Comparison of ENCODE assay signal across 8 mouse cellular contexts in genomic region chr12:8472591-8473358, GRCm38 (mm10). TPM values are rescaled to one million over a fixed set of nuclear protein-coding genes. Genes with fewer than 3 reads are reported as not detected.
DNase-seq lines count a peak whose midpoint lies in the region; ATAC-seq and TF ChIP-seq lines count a peak whose summit lies in the region.
"Had no signal": no experiment of that assay in that cellular context is flagged by ENCODE, and none has a peak within 500 bp of the region (broad histone marks: within the 10 kb centered on the region; RNA-seq: fewer than 3 reads in every experiment).

No protein-coding gene starts in this region.

- H3K4me2 ChIP-seq in intestine, embryonic 14.5 days (ENCODE audit: low read length) = no peak overlapping the region
- no peak overlapping the region for H3K4me2 ChIP-seq in intestine, postnatal 0 days (replicated peaks; ENCODE audit: low read depth)
- no peak overlapping the region for H3K4me2 ChIP-seq in midbrain, embryonic 14.5 days (ENCODE audit: low read length)
- no peak overlapping the region for H3K4me2 ChIP-seq in embryonic facial prominence, embryonic 15.5 days (replicated peaks)

- H3K27me3 ChIP-seq in intestine, embryonic 14.5 days (replicated peaks; ENCODE audit: control insufficient read depth, insufficient read depth, low read length) = no peaks in the 10 kb centered on the region
- H3K27me3 ChIP-seq in intestine, postnatal 0 days (replicated peaks; ENCODE audit: control insufficient read depth, insufficient read depth, low read length) = no peaks in the 10 kb centered on the region
- H3K27me3 ChIP-seq in midbrain, embryonic 14.5 days (ENCODE audit: control insufficient read depth, insufficient read depth, low read length) = no peaks in the 10 kb centered on the region
- H3K27me3 ChIP-seq in midbrain, embryonic 10.5 days (ENCODE audit: low read depth, poor library complexity, severe bottlenecking) = no peaks in the 10 kb centered on the region
- H3K27me3 ChIP-seq in embryonic facial prominence, embryonic 15.5 days = no peaks in the 10 kb centered on the region

- no peak for TF ChIP-seq CTCF in intestine, postnatal 0 days (IDR thresholded peaks at IDR 0.05; ENCODE audit: low read depth)
- TF ChIP-seq CTCF in olfactory bulb, adult 2 months (IDR thresholded peaks at IDR 0.05; ENCODE audit: insufficient read depth, low read depth, low read length) = no peak

- peak; percentile 73 for DNase-seq in intestine, embryonic 14.5 days (ENCODE audit: low spot score)
- peak; percentile 60 for DNase-seq in midbrain, embryonic 14.5 days
- no peak for DNase-seq in midbrain, embryonic 10.5 days (ENCODE audit: low spot score)
- DNase-seq in ovary, postnatal 14 days (ENCODE audit: low spot score) = no peak
- DNase-seq: heart, adult 11 months had no signal

- no peak overlapping the region; the same call in 1 of the 2 replicates for H3K27ac ChIP-seq in intestine, embryonic 14.5 days (ENCODE audit: low read depth)
- H3K27ac ChIP-seq in intestine, postnatal 0 days (ENCODE audit: low read depth, low read length) = no peak overlapping the region
- H3K27ac ChIP-seq in midbrain, embryonic 14.5 days (replicated peaks; ENCODE audit: low read depth, low read length) = no peak overlapping the region
- no peak overlapping the region for H3K27ac ChIP-seq in midbrain, embryonic 10.5 days (replicated peaks)
- H3K27ac ChIP-seq in embryonic facial prominence, embryonic 15.5 days (replicated peaks) = peak overlapping the region; percentile 28; the same call in 1 of the 2 replicates
- H3K27ac ChIP-seq in olfactory bulb, adult 2 months (ENCODE audit: insufficient read depth, low read depth, low read length) = peak overlapping the region; percentile 5

- ATAC-seq in intestine, embryonic 14.5 days (replicated peaks; ENCODE audit: low FRiP score, low TSS enrichment, low read depth) = no peak
- ATAC-seq in intestine, postnatal 0 days = no peak; the same call in 1 of the 2 replicates
- no peak for ATAC-seq in midbrain, embryonic 14.5 days (ENCODE audit: low FRiP score, low TSS enrichment)
- ATAC-seq in embryonic facial prominence, embryonic 15.5 days (ENCODE audit: insufficient number of reproducible peaks, low FRiP score, low TSS enrichment, low read depth) = no peak

- H3K36me3 ChIP-seq in intestine, embryonic 14.5 days (ENCODE audit: control insufficient read depth, insufficient read depth, low read length) = no peaks in the 10 kb centered on the region
- no peaks in the 10 kb centered on the region for H3K36me3 ChIP-seq in intestine, postnatal 0 days (ENCODE audit: control insufficient read depth, insufficient read depth)
- no peaks in the 10 kb centered on the region for H3K36me3 ChIP-seq in midbrain, embryonic 14.5 days (ENCODE audit: control insufficient read depth, insufficient read depth, low read length)
- H3K36me3 ChIP-seq in midbrain, embryonic 10.5 days = no peaks in the 10 kb centered on the region
- H3K36me3 ChIP-seq in embryonic facial prominence, embryonic 15.5 days = no peaks in the 10 kb centered on the region

- no peak for TF ChIP-seq POLR2A in olfactory bulb, adult 2 months (IDR thresholded peaks at IDR 0.05; ENCODE audit: insufficient read depth, low read depth, low read length)

- no peak overlapping the region for H3K4me3 ChIP-seq in intestine, embryonic 14.5 days (ENCODE audit: low read depth, low read length)
- H3K4me3 ChIP-seq in intestine, postnatal 0 days (ENCODE audit: low read depth, low read length) = no peak overlapping the region
- no peak overlapping the region for H3K4me3 ChIP-seq in midbrain, embryonic 14.5 days (replicated peaks; ENCODE audit: low read depth, low read length)
- no peak overlapping the region for H3K4me3 ChIP-seq in midbrain, embryonic 10.5 days
- H3K4me3 ChIP-seq in embryonic facial prominence, embryonic 15.5 days (replicated peaks) = no peak overlapping the region
- no peak overlapping the region for H3K4me3 ChIP-seq in olfactory bulb, adult 2 months (ENCODE audit: insufficient read depth, low read depth, low read length)

- H3K4me1 ChIP-seq in intestine, embryonic 14.5 days (replicated peaks; ENCODE audit: control insufficient read depth, insufficient read depth, low read length) = peaks cover 50% of the 10 kb centered on the region
- 0 out of 2 replicates have a peak, but pooled peaks cover 4% of the 10 kb centered on the region for H3K4me1 ChIP-seq in intestine, postnatal 0 days (replicated peaks; ENCODE audit: control insufficient read depth, insufficient read depth, low read length)
- H3K4me1 ChIP-seq in midbrain, embryonic 14.5 days (ENCODE audit: control insufficient read depth, insufficient read depth, low read length) = 0 out of 2 replicates have a peak, but pooled peaks cover 8% of the 10 kb centered on the region
- H3K4me1 ChIP-seq in midbrain, embryonic 10.5 days = peaks cover 14% of the 10 kb centered on the region
- H3K4me1 ChIP-seq in embryonic facial prominence, embryonic 15.5 days = peaks cover 12% of the 10 kb centered on the region
- peaks cover 18% of the 10 kb centered on the region for H3K4me1 ChIP-seq in olfactory bulb, adult 2 months (ENCODE audit: control insufficient read depth, insufficient read depth, low read length)

- WGBS in intestine, embryonic 14.5 days = 49% methylated on average over 7 of the region's 7 CpGs
- WGBS in intestine, postnatal 0 days = 60% methylated on average over 7 of the region's 7 CpGs
- WGBS in midbrain, embryonic 14.5 days = 86% methylated on average over 7 of the region's 7 CpGs
- WGBS in midbrain, embryonic 10.5 days = 88% methylated on average over 7 of the region's 7 CpGs
- 62% methylated on average over 7 of the region's 7 CpGs for WGBS in embryonic facial prominence, embryonic 15.5 days
- WGBS in olfactory bulb, adult 2 months = 49% methylated on average over 7 of the region's 7 CpGs

- H3K9ac ChIP-seq in intestine, embryonic 14.5 days (ENCODE audit: low read length) = no peak overlapping the region
- no peak overlapping the region for H3K9ac ChIP-seq in intestine, postnatal 0 days (ENCODE audit: low read depth, low read length)
- no peak overlapping the region for H3K9ac ChIP-seq in midbrain, embryonic 14.5 days (replicated peaks; ENCODE audit: low read length)
- no peak overlapping the region for H3K9ac ChIP-seq in embryonic facial prominence, embryonic 15.5 days

- H3K9me3 ChIP-seq in intestine, embryonic 14.5 days (ENCODE audit: control insufficient read depth, low read length) = no peaks in the 10 kb centered on the region
- H3K9me3 ChIP-seq in intestine, postnatal 0 days (ENCODE audit: control insufficient read depth) = no peaks in the 10 kb centered on the region
- no peaks in the 10 kb centered on the region for H3K9me3 ChIP-seq in midbrain, embryonic 14.5 days (ENCODE audit: control insufficient read depth, low read length)
- no peaks in the 10 kb centered on the region for H3K9me3 ChIP-seq in midbrain, embryonic 10.5 days (replicated peaks)
- no peaks in the 10 kb centered on the region for H3K9me3 ChIP-seq in embryonic facial prominence, embryonic 15.5 days (replicated peaks)

RNA-seq across cellular contexts. Expression of gene Rhob, which starts 27.0 kb away (rescaled TPM):
- 46.5 and 50.5 TPM in 2 replicates for polyA plus RNA-seq in intestine, embryonic 14.5 days (2014; fragmentation: Nextera tagmentation; extraction: Ambion mirVana)
- polyA plus RNA-seq in intestine, postnatal 0 days (2015; fragmentation: Nextera tagmentation; extraction: Ambion mirVana) = 28.8 and 29.7 TPM in 2 replicates
- 111 and 116 TPM in 2 replicates for polyA plus RNA-seq in midbrain, embryonic 14.5 days (2014; fragmentation: Nextera tagmentation; extraction: Ambion mirVana)
- 30.0 and 30.1 TPM in 2 replicates for polyA plus RNA-seq in midbrain, embryonic 10.5 days (2016; fragmentation: Nextera tagmentation; extraction: Ambion mirVana)
- 55.3 and 59.5 TPM in 2 replicates for polyA plus RNA-seq in embryonic facial prominence, embryonic 15.5 days (2015; fragmentation: Nextera tagmentation; extraction: Ambion mirVana)
- polyA plus RNA-seq in olfactory bulb, adult 2 months (2012; ENCODE audit: insufficient read depth, insufficient read length, low replicate concordance, missing spikeins) = 196 TPM in 1 of 2 replicates, not detected in the other

Comparison
In these comparisons a context has a peak if more than half of its experiments do, and no peak if none do; other contexts are left out.
1. DNase-seq: peak in intestine, embryonic 14.5 days (single experiment) and midbrain, embryonic 14.5 days (single experiment); none in midbrain, embryonic 10.5 days (single experiment) and ovary, postnatal 14 days (single experiment).
2. H3K27ac ChIP-seq: peak in embryonic facial prominence, embryonic 15.5 days (single experiment) and olfactory bulb, adult 2 months (single experiment); none in intestine, embryonic 14.5 days (single experiment), intestine, postnatal 0 days (single experiment), midbrain, embryonic 14.5 days (single experiment) and midbrain, embryonic 10.5 days (single experiment).